Mouse (Mus musculus) left cerebral cortex, adult 11 months (tissue): Measurements from ENCODE around the gene Nceh1.
A peak's percentile ranks its signal among the peaks of the same experiment; 100 is the strongest.
"Not testable (repeated sequence)": the region's sequence is repeated elsewhere in the genome, so short reads cannot be mapped to it uniquely, and the experiment has no call there.

Experiments used
- DNase-seq: peaks from one replicate; pipeline ENCODE4 v3.0.0; 2022; ENCODE audit warnings: low spot score

Gene Nceh1

DNA sequence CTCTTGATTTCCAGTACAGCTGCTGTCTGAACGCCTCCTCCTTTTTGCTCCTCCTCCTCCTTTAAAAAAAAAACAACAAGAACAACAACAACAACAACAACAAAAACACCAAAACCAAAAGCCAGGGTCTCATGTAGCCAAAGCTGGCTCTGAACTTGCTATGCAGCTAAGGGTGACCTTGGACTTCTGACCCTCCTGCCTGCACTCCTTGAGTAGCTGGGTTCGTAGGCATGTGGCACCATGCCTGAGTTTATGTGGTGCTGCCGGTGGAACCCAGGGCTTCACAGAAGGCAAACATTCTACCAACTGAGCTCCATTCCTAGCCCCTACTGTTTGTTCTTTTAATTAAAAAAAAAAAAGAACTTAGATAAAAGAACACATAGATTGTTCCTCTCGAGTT, 50.6 kb downstream of the Nceh1 start:
- DNase-seq, result no peak

DNA sequence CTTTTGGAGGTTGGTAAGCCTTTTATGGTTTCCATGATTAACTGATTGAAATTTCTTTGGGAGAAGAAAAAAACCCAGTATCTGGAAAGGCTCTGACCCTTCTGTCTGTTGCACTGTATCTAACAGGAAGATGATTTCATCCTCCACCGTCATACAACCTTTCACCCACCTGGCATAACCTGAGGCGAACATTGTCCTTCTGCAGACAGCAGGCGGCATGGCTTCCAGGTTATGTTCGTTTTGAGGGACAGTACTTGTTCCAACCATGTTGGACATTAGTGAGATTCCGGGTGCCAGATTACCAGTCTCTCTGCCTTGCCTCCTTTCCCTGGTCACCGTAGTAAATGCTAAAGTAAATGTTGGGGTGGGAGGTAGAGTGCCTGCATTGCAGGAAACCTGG, 51.1 kb downstream of the Nceh1 start:
- DNase-seq, result no peak

DNA sequence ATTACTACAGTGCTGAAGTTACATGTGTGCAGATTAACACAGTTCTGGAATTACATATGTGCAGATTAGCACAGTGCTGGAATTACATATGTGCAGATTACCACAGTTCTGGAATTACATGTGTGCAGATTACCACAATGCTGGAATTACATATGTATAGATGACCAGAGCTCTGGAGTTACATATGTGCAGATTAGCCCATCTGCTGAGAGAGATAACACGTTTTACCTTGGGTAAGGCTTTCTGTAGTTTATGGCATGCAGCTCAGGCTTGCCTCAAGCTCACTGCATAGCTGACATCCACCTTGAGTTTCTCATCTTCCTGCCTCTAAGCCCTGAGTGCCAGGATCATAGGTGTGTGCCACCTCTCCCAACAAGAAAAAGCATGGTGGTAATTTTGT, 52.2 kb downstream of the Nceh1 start:
- DNase-seq, result no peak

DNA sequence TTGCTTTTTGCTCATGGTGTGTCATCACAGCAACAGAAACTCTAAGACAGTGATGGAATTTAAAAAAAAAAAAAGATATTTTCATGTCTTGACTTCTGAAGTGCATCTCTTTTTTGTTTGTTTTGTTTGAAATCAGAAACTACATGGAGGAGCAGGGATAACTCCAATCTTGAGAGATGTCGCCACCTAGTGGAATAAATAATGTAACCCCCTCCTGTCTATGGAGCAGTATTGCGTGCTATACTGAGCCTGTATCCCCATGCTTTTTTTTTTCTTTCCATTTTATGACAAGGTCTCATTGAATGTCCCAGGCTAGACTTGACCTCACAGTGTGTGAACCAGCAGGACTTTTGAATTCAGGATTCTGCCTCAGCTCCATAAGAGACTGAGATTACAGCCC, 54.5 kb downstream of the Nceh1 start:
- peak; percentile 38 for DNase-seq

DNA sequence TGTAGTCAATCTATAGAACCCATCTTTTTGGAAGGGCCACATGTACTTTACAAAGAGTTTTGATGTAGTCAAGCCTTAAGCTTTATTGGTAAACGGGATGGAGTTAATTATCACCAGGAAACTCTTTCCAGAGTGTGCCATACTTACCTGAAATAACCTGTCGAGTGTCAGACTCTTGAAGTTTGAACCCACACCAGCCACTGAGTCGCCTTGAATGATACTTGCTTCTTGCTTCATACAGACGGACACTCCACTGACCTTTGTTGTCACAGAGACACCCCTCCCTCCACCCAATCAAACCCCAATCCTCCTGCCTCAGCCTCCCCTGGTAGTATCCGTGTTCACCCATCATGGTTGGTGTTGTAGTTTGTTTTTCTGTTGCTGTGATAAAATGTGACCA, 55.8 kb downstream of the Nceh1 start:
- DNase-seq, result no peak

DNA sequence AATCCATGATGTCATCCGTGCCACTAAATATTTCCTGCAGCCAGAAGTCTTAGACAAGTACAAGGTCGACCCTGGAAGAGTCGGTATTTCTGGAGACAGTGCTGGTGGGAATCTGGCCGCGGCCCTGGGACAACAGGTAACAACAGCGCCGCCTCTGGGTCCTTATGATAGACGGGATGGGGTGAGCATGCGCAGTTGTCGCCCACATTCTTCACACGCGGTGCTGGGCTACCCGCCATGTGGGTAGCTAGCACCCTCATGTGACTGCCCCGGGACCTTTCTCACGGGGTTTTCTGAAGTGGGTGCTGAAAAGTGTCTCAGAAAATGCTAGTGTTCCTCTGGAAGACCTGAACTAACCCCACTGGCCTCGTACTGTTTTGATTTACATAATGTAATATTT, 56.8 kb downstream of the Nceh1 start:
- DNase-seq, result no peak

DNA sequence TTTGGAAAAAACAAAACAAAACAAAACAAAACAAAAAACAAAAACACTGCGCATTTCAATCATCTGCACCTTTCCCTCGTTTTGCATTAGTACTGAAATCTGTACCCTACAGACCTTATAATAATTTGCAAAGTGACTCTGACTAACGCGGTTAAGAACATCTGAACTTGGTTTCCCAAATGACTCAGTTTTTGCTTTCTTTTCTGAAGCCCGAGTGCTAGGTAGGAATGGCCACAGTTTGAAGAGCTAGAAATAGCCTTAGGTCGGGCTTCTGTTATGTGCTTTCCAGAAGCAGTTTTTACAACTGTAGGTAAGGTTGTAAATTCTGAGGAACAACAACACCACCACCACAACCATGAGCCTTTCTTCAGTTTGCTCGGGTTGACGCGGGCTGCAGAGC, 59.1 kb downstream of the Nceh1 start:
- DNase-seq, result no peak

DNA sequence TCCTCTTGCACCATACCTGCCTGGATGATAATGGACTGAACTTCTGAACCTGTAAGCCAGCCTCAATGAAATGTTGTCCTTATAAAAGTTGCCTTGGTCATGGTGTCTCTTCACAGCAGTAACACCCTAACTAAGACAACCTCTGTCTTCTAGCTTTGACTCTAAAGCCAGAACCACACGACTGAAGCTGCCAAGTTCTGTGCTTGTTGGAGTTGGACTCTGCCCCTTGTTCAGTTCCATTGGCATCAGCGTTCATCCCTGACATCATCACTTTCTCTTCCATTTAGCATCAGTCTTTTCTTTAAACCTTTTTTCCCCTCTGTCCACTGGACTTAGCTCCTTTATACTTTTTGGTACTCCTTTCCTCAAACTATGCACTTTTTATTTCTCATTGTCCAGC, 63.4 kb downstream of the Nceh1 start:
- no peak for DNase-seq

DNA sequence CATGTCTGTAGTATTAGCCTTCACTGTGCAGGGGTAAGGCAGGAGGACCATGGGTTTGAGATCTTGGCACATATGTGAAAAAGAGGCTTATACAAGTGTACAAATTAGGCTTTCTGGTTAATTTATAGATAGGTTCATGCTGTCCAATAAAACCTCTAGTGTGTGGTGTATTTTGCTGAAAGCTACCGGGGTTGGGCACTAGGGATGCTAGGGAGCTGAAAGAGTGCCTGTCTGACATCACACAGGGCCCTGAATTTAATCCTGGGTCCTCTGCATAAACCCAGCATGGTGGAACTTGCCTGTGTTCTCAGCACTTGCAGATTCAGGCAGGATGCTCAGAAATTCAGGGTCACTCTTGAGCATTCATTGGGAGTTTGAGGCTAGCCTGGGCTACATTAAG, 65.0 kb downstream of the Nceh1 start:
- DNase-seq, result no peak

DNA sequence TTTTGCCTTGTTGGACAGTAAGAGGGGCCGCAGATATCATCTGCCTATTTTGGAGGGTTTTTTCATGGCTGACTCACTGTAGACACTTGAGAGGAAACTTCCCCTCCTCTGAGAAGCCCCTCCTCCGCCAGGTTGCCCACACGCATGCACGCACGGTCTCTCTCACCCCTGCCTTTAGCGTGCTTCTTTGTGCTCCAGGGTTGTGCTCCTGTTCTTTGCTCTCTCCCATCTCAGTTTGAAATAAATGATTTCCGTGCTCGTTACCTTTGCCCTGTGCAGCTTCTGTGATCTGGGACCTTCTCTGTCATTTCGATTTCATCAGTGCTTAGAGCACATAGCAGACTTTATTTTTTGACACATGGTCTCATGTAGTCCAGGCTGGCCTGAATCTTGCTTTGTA, 66.3 kb downstream of the Nceh1 start:
- no peak for DNase-seq

DNA sequence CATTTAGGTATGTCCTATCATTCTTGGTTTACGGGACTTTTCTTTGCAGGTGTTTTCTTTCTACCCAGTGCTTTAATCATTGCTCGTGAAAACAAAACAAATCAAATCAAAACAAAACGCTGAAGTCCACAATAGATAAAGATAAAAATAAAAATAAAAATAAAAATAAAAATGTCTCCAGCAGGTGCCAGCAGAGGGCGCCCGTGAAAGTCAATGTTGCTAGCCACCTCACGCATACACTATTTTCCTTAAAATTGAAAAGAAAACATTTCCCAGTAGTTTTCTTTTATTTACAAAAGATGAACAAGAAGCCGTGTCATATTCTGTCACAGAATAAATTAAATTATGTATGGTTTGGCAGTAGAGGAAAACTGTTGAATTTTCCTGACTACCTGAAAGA, 68.2 kb downstream of the Nceh1 start:
- DNase-seq, result no peak

DNA sequence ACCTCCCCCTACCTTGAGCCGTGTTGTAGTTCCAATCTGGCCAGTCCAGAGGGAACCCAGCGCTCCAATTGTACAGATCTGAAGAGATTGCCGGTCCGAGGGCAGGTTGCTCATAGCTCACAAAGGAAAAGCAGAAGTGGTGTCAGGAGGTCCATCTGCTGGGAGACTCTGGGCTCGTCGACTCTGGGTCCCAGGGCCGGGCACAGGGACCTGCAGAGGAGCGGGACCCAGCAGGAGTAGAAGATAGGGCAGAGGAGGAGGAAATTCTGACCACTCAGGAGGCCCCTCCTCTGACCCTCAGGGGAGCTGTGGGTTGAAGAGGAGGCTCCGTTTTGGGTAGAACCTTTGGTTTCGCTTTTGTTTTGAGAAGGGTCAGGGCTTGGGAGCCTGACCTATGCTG, 75.7 kb downstream of the Nceh1 start:
- no peak for DNase-seq

DNA sequence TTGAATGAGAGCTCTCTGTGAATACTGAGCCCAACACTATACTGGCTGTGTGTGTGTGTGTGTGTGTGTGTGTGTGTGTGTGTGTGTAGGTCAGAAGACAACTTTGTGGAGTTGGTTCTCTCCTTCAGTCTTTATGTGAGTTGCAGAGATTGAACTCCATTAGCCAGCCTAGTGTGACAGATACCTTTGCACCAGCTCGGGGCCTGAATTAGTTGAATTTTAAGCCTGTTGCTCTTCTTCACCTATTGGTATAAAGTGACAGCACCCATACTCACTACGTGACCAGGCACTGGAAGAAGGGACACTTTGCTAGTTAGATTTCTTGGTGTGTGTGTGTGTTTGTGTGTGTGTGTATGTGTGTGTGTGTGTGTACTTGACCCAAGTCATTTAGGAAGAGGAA, 77.6 kb downstream of the Nceh1 start:
- no peak for DNase-seq

DNA sequence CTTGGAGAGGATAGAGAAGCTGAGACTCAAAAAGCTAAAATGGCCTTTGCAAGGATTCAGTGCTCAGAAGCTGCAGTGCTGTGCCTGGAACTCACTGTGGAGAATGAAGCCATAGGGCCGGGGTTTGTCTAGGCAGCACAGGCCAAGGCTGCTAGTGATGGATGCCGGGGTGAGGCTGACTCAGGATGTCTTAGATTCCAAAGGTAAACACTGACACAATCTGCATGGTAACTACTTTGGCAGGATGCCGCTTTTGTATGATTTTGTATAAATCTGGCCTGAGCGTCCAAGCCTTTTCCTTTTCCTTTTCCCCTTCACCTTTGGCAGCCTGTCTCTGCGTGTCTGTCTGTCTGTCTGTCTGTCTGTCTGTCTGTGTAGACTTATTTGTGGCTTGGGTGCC, 84.6 kb downstream of the Nceh1 start:
- DNase-seq, result no peak

DNA sequence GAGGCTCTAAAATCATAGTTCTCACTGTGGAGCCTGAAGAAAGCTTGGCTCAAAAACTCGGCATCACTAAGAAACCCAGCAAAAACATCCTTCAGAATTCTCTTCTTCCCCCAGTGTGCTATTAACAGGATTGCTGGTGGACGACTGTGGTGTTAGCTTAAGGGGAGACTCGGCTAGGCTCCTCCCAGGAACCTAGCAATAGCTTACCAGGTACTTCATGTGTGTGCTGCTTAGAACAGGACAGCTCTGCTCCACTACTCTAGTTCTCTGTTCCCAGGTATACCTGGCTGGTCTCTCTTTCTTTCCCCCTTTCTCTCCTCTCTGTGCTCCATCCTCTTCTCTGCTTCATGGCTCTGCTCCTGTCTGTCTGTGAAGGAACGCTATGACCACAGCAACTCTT, 85.1 kb downstream of the Nceh1 start:
- DNase-seq, result no peak

DNA sequence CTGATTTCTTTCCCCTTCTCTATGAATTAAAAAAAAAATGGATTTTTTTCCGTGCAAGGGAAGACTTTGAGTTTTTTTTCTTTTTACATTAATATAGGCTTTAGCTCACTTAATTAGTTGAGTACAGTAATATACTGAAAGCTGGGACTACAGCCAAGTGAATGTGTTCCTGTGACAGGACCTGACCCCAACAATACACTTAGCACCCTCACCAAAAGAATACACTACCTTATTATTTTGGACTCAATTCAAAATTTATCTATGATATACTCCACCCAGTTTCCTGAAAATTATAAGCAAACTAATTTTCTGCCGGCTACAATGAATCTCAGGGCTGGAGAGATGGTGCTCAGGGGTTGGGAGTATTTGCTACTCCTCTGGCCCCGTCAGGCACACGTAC, 86.4 kb downstream of the Nceh1 start:
- no peak for DNase-seq

DNA sequence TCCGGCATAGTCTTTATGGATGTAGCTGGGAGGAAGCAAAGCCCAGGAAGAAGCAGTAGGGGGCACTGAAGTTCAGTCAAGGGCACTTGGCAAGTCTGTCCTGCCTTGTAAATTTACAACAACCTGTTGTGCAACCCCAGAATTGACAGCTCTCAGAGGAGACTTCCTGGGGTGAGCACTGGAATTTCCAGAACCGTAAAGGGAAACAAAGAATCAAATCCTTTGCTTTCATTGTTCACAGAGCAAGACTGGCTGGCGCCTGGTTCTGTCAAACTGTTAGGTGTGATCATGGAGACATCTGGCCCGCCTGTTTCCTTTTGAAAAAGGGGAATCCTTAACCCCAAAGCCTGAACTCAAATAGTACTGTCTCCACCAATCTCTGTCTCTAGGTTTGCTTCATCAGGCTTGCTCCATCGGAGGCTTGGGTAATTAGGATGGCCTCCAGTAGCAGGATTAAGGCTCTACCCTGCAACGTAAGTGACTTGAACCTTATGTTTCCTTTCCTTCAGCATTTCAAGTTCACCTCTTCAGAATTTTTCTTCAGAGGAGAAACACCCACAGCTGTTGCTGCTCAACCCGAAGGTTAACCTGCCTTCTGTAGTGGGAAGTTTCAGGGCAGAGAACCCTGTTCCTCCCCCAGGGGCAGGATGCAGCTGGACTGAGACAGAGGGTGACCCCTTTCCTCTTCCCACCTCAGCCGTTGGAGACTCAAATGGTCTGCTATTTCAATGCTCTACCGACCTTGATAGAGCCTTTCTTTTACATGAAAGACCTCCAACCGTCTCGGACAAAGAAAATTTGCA, 87.6 kb downstream of the Nceh1 start:
- DNase-seq, result no peak

DNA sequence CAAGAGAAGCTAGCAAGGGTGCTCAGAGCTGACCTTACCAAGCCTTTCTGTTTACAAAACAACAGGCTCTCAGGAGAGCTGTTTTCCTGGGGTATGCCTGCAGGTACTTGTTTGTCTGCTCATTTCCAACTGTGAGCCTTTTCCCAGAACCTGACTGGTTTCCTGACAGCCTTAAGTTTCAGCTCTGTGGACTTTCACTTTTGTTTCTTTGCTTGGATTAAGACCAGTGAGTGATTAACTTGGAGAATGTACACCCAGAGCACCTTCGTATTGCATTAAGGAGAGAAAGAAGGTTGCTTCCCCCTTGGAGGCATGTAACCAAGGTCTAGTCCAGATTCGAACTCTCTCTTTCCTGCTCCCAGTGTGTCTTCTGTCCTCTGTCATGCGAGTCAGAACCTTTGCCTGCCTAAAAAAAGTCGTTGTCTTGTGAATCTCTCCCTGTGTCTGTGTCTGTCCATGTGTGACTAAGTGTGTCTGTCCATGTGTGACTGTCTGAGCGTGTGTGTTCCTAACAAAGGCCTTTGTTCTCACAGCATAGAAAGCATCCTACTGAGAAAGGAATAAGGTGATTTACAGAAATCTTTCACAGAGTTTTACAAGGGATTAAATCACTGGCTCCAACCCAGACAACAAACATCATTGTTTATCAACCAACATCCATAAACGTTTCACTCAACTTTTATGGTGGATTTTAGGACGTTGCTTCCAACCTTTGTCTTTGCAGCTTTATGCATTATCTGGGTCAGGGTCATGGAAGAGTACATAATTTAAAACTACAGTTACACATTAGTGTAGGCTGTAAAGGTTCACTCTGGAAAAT, 90.4 kb downstream of the Nceh1 start:
- DNase-seq, result no peak

DNA sequence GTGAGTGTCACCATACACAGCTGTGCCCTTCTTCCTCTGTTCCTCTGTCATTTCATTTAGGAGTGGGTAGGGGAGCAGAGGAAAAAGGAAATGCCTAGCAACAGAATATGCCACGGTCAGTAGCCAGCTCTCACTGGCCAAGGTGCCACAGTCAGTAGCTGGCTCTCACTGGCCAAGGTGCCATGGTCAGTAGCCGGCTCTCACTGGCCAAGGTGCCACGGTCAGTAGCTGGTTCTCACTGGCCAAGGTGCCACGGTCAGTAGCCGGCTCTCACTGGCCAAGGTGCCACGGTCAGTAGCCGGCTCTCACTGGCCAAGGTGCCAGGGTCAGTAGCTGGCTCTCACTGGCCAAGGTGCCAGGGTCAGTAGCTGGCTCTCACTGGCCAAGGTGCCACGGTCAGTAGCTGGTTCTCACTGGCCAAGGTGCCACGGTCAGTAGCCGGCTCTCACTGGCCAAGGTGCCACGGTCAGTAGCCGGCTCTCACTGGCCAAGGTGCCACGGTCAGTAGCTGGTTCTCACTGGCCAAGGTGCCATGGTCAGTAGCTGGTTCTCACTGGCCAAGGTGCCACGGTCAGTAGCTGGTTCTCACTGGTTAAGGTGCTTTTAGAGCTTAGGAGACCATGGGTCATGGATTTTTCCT, 96.6 kb downstream of the Nceh1 start:
- DNase-seq, result not testable (repeated sequence)

DNA sequence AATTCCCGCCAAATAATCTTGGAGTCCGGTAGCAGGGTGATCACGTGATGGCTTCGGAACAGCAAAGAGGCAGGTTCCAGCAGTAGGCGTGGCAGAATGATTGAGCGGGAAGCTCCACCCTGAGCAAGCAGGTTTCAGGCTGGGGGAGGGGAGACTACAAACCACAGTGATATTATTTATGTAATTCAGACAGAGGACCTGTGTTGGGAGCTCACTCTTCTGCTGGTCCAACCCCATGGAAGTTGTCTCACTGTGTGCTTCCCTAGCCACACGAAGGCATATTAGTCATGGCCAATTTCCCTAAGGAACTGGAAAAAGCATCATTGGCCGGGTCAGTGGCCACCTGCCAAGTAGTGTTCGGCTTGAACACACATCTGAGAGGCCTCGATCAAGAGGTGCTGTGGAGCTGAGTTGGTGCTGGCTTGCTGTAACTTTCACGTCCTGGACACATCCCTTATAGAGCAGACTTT, 97.5 kb downstream of the Nceh1 start:
- no peak for DNase-seq

DNA sequence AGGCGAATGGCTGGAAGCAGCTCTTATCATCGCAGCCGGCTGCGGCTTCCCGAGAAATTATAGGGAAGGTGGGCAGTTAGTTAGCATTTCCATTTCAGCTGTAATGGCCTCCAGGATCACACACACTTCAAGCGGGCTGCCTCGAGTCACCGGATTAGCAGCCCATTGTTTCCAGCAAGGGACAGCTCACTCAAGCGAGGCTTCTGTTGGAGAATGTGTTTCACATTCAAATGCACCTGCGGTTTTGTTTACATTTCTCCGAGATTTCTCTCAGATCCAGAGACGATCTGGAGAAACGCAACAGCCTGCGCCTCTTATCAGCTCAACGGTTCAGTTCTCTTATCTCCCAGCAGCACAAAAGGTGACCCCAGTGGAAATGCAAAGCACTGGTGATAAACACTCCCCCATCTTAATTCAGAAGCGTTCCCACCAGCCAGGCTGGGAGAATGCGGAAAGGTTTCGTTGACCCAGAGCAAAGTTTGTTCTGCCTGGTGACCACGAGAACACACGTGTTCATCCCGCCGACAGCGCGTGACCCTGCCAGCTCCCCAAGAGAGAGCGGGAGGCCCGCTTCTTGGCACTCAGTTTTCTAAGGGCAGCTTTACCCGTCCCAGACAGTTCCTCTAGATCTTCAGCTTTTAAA, 100.4 kb downstream of the Nceh1 start:
- no peak for DNase-seq

DNA sequence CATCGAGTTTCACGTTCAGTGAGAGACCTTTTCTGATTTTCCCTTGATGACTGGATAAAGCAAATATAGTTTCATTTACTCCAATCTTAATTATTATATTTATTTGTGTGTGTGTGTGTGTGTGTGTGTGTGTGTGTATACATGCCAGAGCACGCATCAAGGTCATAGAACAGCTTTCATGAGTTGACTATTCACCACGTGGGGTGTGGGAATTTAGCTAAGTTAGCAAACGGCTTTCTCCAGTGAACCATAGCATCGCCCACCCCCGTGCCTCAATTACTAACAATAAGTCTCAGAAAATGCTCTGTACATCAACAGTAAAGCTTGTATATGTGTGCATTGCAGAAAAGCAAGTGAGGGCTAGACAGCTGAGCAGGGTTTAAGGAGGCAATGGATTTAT, 101.0 kb downstream of the Nceh1 start:
- DNase-seq, result no peak

DNA sequence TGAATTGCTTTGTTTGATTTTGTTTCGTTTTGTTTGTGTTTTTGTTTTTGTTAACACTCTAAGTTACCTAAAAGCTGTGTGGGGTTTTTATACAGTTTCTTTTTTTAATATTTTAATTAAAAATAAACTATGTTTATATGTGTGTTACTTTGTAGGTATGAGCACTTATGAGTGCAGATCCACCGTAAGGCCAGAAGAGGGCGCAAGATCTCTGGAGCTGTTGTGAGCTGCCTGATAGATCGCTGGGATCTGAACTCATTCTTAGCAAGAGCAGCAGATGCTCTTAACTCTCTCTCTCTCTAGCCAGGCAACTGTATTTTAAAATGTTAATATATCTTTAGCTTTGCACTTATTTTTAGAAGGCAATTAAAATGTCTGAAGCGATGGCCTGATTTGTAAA, 101.5 kb downstream of the Nceh1 start:
- no peak for DNase-seq
